Mouse (Mus musculus): Measurements from ENCODE around the gene A4gnt. TPM values are rescaled to one million over a fixed set of nuclear protein-coding genes. Genes with fewer than 3 reads are reported as not detected.
"Not testable (repeated sequence)": the region's sequence is repeated elsewhere in the genome, so short reads cannot be mapped to it uniquely, and the experiment has no call there.

Gene A4gnt
- total and polyA plus RNA-seq, 2 experiments from 2014 or later = 0.57 TPM; not detected in 1

DNA sequence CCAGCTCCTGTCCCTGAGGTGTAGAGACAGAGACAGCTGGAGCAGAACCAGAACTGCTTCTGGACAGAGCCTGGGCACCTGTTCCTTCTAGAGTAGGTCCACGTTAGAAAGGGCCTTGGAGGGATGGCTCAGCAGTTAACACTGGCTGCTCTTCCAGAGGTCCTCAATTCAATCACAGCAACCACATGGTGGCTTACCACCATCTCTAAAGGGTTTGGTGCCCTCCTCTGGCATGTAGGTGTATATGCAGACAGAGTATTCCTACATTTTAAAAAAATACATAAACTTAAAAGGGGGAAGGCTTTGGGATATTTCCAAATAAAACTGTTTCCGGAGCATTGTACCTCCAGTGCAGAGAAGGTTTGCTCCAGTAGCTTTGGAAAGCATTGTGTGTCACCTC lies 31.6 kb upstream of the A4gnt start:
- DNase-seq (peak; percentile 67), ATAC-seq (peak; percentile 62)
- Histone ChIP-seq H3K4me1 (ENCODE audit: insufficient read depth) (no peaks in the 10 kb centered on the region), H3K27me3 (ENCODE audit: insufficient read depth, low read length) (no peaks in the 10 kb centered on the region), H3K9me3 (ENCODE audit: low read length) (no peaks in the 10 kb centered on the region), H3K4me3 (ENCODE audit: low read depth, low read length) (no peak overlapping the region), H3K27ac (ENCODE audit: low read depth, low read length) (no peak overlapping the region), H3K4me2 (ENCODE audit: low read depth) (no peak overlapping the region), H3K9ac (no peak overlapping the region), H3K36me3 (ENCODE audit: insufficient read depth) (peaks cover 32% of the 10 kb centered on the region)
- TF ChIP-seq CTCF (IDR thresholded peaks at IDR 0.05; ENCODE audit: low read depth) = peak; percentile 80
- 39% methylated on average over 2 of the region's 2 CpGs for WGBS

DNA sequence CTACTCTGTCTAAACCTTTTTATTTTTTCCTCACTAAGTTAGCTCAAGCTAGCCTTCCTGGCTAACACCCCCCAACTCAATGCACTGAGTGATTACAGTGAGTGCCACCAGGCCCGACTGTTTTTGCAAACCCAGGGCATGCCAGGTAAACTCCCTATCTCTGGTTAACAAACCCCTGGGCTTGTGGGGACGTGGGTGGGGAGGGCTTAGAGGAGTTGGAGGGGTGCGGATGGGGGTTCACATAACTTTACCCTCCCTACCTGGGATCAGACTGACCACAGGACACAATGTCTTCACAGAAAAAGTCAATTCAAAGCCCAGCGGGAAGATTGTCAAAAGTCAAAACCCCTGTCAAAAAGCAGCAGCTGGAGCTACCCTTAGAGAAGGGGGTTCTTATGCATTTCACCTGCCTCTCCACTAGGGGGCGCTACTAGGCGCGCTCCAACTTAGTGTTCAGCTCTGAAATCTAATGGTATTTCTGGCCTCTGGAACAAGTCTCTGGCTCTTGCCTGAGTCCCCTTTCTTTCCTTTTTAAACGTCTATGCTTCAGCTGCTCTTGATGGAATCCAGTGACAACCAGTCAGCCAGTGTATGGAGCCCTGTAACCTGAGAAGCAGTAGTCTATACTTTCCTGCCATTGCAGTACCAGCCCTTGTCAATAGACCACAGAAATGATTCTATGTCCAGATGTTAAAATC lies 24.6 kb upstream of the A4gnt start:
- H3K4me2 ChIP-seq (ENCODE audit: low read depth) = no peak overlapping the region
- no peak overlapping the region for H3K4me3 ChIP-seq (ENCODE audit: low read depth, low read length)
- peak; percentile 81 for TF ChIP-seq CTCF (IDR thresholded peaks at IDR 0.05; ENCODE audit: low read depth)
- H3K36me3 ChIP-seq (ENCODE audit: insufficient read depth) = peaks cover 18% of the 10 kb centered on the region
- no peak overlapping the region for H3K27ac ChIP-seq (ENCODE audit: low read depth, low read length)
- no peaks in the 10 kb centered on the region for H3K9me3 ChIP-seq (ENCODE audit: low read length)
- ATAC-seq (no peak), DNase-seq (peak; percentile 36)
- WGBS = 27% methylated on average over 8 of the region's 8 CpGs
- no peaks in the 10 kb centered on the region for H3K27me3 ChIP-seq (ENCODE audit: insufficient read depth, low read length)
- H3K4me1 ChIP-seq (ENCODE audit: insufficient read depth) = no peaks in the 10 kb centered on the region
- H3K9ac ChIP-seq = no peak overlapping the region

DNA sequence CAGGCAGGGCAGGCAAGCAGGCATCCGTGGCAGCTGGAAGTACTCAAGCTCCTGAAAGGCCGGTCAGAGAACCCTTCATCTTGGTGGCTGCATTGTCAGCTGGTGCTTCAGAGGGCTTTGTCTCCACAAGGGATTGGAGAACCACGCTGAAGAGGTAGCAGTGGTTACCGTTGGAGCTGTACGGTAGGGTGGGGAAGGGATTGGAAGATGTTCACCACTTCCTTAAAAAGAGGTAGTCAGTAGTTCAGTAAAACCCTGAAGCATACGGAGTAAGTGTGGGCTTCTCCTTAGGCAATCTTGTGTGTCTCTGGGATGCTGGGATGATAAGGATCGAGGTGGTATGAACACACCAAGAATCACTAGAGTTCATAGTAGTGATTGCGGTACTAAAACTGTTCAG lies 21.2 kb upstream of the A4gnt start:
- no peak for TF ChIP-seq CTCF (IDR thresholded peaks at IDR 0.05; ENCODE audit: low read depth)
- ATAC-seq (no peak), DNase-seq (no peak)
- WGBS = 86% methylated on average over 8 of the region's 8 CpGs
- Histone ChIP-seq H3K4me3 (ENCODE audit: low read depth, low read length) (no peak overlapping the region), H3K27me3 (ENCODE audit: insufficient read depth, low read length) (no peaks in the 10 kb centered on the region), H3K4me1 (ENCODE audit: insufficient read depth) (no peaks in the 10 kb centered on the region), H3K27ac (ENCODE audit: low read depth, low read length) (no peak overlapping the region), H3K9me3 (ENCODE audit: low read length) (no peaks in the 10 kb centered on the region), H3K9ac (no peak overlapping the region), H3K36me3 (ENCODE audit: insufficient read depth) (no peaks in the 10 kb centered on the region), H3K4me2 (ENCODE audit: low read depth) (no peak overlapping the region)

DNA sequence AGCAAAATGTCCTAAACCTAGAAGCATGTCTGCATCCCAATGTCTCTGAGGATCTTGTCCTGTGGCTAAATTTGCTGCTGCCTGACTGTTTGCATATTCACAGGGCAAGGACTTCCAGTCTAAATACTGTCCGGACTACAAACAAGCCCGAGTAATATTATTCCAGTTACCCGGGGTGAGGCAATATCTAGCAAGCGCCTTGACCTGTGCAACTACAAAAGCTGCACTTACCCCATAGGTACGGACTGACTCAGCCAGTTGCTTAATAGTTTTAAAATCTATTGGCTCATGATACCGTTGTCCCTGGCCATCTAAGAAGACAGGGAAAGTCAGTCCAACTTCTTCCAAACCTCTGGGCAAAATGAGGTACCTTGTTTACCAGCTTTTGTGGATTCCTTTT lies 13.2 kb upstream of the A4gnt start:
- ATAC-seq; H3K36me3 ChIP-seq (ENCODE audit: insufficient read depth); H3K27ac ChIP-seq (ENCODE audit: low read depth, low read length); H3K9me3 ChIP-seq (ENCODE audit: low read length); H3K4me1 ChIP-seq (ENCODE audit: insufficient read depth); H3K9ac ChIP-seq; H3K4me2 ChIP-seq (ENCODE audit: low read depth); H3K4me3 ChIP-seq (ENCODE audit: low read depth, low read length); H3K27me3 ChIP-seq (ENCODE audit: insufficient read depth, low read length); DNase-seq: not testable (repeated sequence)
- WGBS = 92% methylated on average over 6 of the region's 6 CpGs

DNA sequence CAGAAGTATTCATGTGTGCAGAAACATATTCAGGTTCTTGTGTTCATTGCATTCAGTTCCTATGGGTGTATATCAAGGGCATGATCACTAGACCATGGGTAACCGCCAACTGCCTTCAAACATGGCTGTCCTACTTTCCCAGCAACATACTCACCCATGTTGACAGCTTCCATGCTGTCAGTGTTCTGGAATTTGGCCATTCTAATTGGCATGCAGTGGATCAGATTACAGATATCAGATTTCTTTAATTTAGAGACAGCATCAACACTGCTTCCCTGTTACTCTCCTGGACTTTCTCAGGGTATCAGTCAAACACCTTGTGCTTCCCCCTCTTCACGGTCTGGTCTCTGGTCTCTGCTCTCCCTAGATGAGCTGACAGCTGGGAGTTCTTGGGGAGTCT lies 8.7 kb upstream of the A4gnt start:
- Histone ChIP-seq H3K4me3 (ENCODE audit: low read depth, low read length) (no peak overlapping the region), H3K4me1 (ENCODE audit: insufficient read depth) (no peaks in the 10 kb centered on the region), H3K36me3 (ENCODE audit: insufficient read depth) (no peaks in the 10 kb centered on the region), H3K9ac (no peak overlapping the region), H3K9me3 (ENCODE audit: low read length) (no peaks in the 10 kb centered on the region), H3K27me3 (ENCODE audit: insufficient read depth, low read length) (no peaks in the 10 kb centered on the region), H3K4me2 (ENCODE audit: low read depth) (no peak overlapping the region), H3K27ac (ENCODE audit: low read depth, low read length) (no peak overlapping the region)
- 73% methylated on average over 2 of the region's 2 CpGs for WGBS
- no peak for TF ChIP-seq CTCF (IDR thresholded peaks at IDR 0.05; ENCODE audit: low read depth)
- ATAC-seq (no peak), DNase-seq (no peak)

DNA sequence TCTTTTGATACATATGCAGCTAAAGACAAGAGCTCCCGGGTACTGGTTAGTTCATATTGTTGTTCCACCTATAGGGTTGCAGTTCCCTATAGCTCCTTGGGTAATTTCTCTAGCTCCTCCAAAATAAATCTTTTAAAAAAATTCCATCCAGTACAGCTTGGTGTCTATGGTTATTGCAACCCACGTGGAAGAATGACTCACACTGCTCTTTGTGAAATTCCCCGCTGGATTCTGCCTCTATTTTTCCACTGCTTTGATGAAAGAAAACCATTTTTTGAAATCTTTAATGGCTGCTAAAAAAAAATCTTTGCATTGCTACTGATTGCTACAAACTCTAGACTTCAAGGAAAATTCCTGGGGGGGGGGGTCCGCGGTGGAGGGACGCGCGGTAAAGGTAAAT lies 7.4 kb downstream of the A4gnt start:
- DNase-seq = no peak
- WGBS = 91% methylated on average over 8 of the region's 8 CpGs
- no peak for TF ChIP-seq CTCF (IDR thresholded peaks at IDR 0.05; ENCODE audit: low read depth)

DNA sequence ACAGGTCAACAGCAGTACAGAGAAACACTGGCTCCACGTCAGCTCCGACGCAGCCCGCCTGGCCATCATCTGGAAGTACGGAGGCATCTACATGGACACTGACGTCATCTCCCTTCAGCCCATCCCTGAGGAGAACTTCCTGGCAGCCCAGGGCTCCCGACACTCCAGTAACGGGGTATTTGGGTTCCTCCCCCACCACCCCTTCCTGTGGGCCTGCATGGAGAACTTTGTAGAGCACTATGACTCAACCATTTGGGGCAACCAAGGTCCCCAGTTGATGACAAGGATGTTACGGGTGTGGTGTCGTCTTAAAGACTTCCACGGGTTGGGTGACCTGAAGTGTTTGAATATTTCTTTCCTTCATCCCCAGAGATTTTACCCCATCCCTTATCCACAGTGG lies 7.9 kb downstream of the A4gnt start:
- Histone ChIP-seq H3K36me3 (ENCODE audit: insufficient read depth) (no peaks in the 10 kb centered on the region), H3K27me3 (ENCODE audit: insufficient read depth, low read length) (no peaks in the 10 kb centered on the region), H3K4me2 (ENCODE audit: low read depth) (no peak overlapping the region), H3K9ac (no peak overlapping the region), H3K27ac (ENCODE audit: low read depth, low read length) (no peak overlapping the region), H3K4me1 (ENCODE audit: insufficient read depth) (no peaks in the 10 kb centered on the region), H3K4me3 (ENCODE audit: low read depth, low read length) (no peak overlapping the region), H3K9me3 (ENCODE audit: low read length) (no peaks in the 10 kb centered on the region)
- no peak for TF ChIP-seq CTCF (IDR thresholded peaks at IDR 0.05; ENCODE audit: low read depth)
- DNase-seq (no peak), ATAC-seq (no peak)
- WGBS = 96% methylated on average over 11 of the region's 11 CpGs

More for the DNA sequence above, 7.4 kb downstream of the A4gnt start:
- Histone ChIP-seq H3K4me2 (ENCODE audit: low read depth) (no peak overlapping the region), H3K9ac (no peak overlapping the region), H3K4me1 (ENCODE audit: insufficient read depth) (no peaks in the 10 kb centered on the region), H3K36me3 (ENCODE audit: insufficient read depth) (no peaks in the 10 kb centered on the region), H3K4me3 (ENCODE audit: low read depth, low read length) (no peak overlapping the region), H3K9me3 (ENCODE audit: low read length) (no peaks in the 10 kb centered on the region), H3K27me3 (ENCODE audit: insufficient read depth, low read length) (no peaks in the 10 kb centered on the region), H3K27ac (ENCODE audit: low read depth, low read length) (no peak overlapping the region)
- no peak for ATAC-seq

Data from forebrain, postnatal 0 days (tissue).